ENCODE assay signal across 10 mouse cellular contexts in genomic region chr12:99348940-99349649, GRCm38 (mm10).
DNase-seq lines count a peak whose midpoint lies in the region; ATAC-seq and TF ChIP-seq lines count a peak whose summit lies in the region.
"Had no signal": no experiment of that assay in that cellular context is flagged by ENCODE, and none has a peak within 500 bp of the region (broad histone marks: within the 10 kb centered on the region; RNA-seq: fewer than 3 reads in every experiment).

No protein-coding gene starts in this region.

- intact Hi-C loops in heart, adult 2 months (cut with DNase I) = no loop called here
- intact Hi-C loops in heart, postnatal 10 days (cut with DNase I) = no loop called here

- TF ChIP-seq POLR2A in heart, adult 2 months (IDR thresholded peaks at IDR 0.05; ENCODE audit: insufficient read depth, low read depth, low read length) = no peak

- H3K4me2 ChIP-seq in midbrain, embryonic 14.5 days (ENCODE audit: low read length) = no peak overlapping the region
- H3K4me2 ChIP-seq in midbrain, embryonic 13.5 days (replicated peaks) = no peak overlapping the region
- no peak overlapping the region for H3K4me2 ChIP-seq in limb, embryonic 12.5 days

- H3K36me3 ChIP-seq in heart, adult 2 months (ENCODE audit: control insufficient read depth, insufficient read depth, low read length) = peaks cover 5% of the 10 kb centered on the region; the same call in 1 of the 2 replicates
- no peaks in the 10 kb centered on the region for H3K36me3 ChIP-seq in midbrain, embryonic 14.5 days (ENCODE audit: control insufficient read depth, insufficient read depth, low read length)
- H3K36me3 ChIP-seq in midbrain, embryonic 13.5 days = no peaks in the 10 kb centered on the region
- no peaks in the 10 kb centered on the region for H3K36me3 ChIP-seq in limb, embryonic 12.5 days

- no peaks in the 10 kb centered on the region for H3K27me3 ChIP-seq in heart, adult 2 months (ENCODE audit: control insufficient read depth, insufficient read depth, low read length)
- H3K27me3 ChIP-seq in midbrain, embryonic 14.5 days (ENCODE audit: control insufficient read depth, insufficient read depth, low read length) = no peaks in the 10 kb centered on the region
- no peaks in the 10 kb centered on the region for H3K27me3 ChIP-seq in midbrain, embryonic 13.5 days
- H3K27me3 ChIP-seq in limb, embryonic 12.5 days = no peaks in the 10 kb centered on the region

- peak overlapping the region; percentile 30 for H3K27ac ChIP-seq in heart, adult 2 months
- 0 out of 2 replicates have a peak overlapping the region, but pooled peaks have one; percentile 4 for H3K27ac ChIP-seq in midbrain, embryonic 14.5 days (replicated peaks; ENCODE audit: low read depth, low read length)
- no peak overlapping the region for H3K27ac ChIP-seq in midbrain, embryonic 13.5 days
- 0 out of 2 replicates have a peak overlapping the region, but pooled peaks have one; percentile 29 for H3K27ac ChIP-seq in limb, embryonic 12.5 days

- no peaks in the 10 kb centered on the region for H3K9me3 ChIP-seq in midbrain, embryonic 14.5 days (ENCODE audit: control insufficient read depth, low read length)
- H3K9me3 ChIP-seq in midbrain, embryonic 13.5 days = no peaks in the 10 kb centered on the region
- H3K9me3 ChIP-seq in limb, embryonic 12.5 days = no peaks in the 10 kb centered on the region

- 56% methylated on average over 10 of the region's 10 CpGs for WGBS in heart, adult 2 months
- 79% methylated on average over 10 of the region's 10 CpGs for WGBS in midbrain, embryonic 14.5 days
- WGBS in midbrain, embryonic 13.5 days = 78% methylated on average over 10 of the region's 10 CpGs
- WGBS in limb, embryonic 12.5 days = 58% methylated on average over 10 of the region's 10 CpGs

- no peak for TF ChIP-seq CTCF in heart, adult 2 months (IDR thresholded peaks at IDR 0.05)

- no peak overlapping the region for H3K4me3 ChIP-seq in heart, adult 2 months
- H3K4me3 ChIP-seq in midbrain, embryonic 14.5 days (replicated peaks; ENCODE audit: low read depth, low read length) = no peak overlapping the region
- no peak overlapping the region for H3K4me3 ChIP-seq in midbrain, embryonic 13.5 days (replicated peaks)
- H3K4me3 ChIP-seq in limb, embryonic 12.5 days (replicated peaks) = no peak overlapping the region

- TF ChIP-seq EP300 in heart, adult 2 months (IDR thresholded peaks at IDR 0.05; ENCODE audit: insufficient read depth, low read depth, low read length) = no peak

- H3K79me2 ChIP-seq in heart, adult 2 months (replicated peaks; ENCODE audit: control insufficient read depth, insufficient read depth, low read length) = no peaks in the 10 kb centered on the region

- H3K9ac ChIP-seq in heart, adult 2 months (ENCODE audit: low read depth, low read length) = no peak overlapping the region
- no peak overlapping the region for H3K9ac ChIP-seq in midbrain, embryonic 14.5 days (replicated peaks; ENCODE audit: low read length)
- H3K9ac ChIP-seq in midbrain, embryonic 13.5 days (replicated peaks) = no peak overlapping the region
- H3K9ac ChIP-seq in limb, embryonic 12.5 days (replicated peaks) = no peak overlapping the region

- peaks cover 37% of the 10 kb centered on the region for H3K4me1 ChIP-seq in heart, adult 2 months (ENCODE audit: control insufficient read depth, insufficient read depth, low read length)
- peaks cover 13% of the 10 kb centered on the region for H3K4me1 ChIP-seq in midbrain, embryonic 14.5 days (ENCODE audit: control insufficient read depth, insufficient read depth, low read length)
- peaks cover 52% of the 10 kb centered on the region for H3K4me1 ChIP-seq in midbrain, embryonic 13.5 days (replicated peaks)
- H3K4me1 ChIP-seq in limb, embryonic 12.5 days (replicated peaks) = peaks cover 87% of the 10 kb centered on the region

- DNase-seq in heart, adult 2 months = no peak
- no peak for DNase-seq in heart, postnatal 10 days
- no peak for DNase-seq in midbrain, embryonic 14.5 days
- no peak for DNase-seq in right cerebral cortex, adult 2 months (ENCODE audit: low spot score in 2 of 2)
- no peak for DNase-seq in ovary, postnatal 10 days (ENCODE audit: low spot score)
- no peak for DNase-seq in adrenal gland, postnatal 36 days
- DNase-seq: B cell, adult 2 months; kidney, adult 9 months had no signal

- no peak for ATAC-seq in midbrain, embryonic 14.5 days (ENCODE audit: low FRiP score, low TSS enrichment)
- no peak for ATAC-seq in midbrain, embryonic 13.5 days
- no peak for ATAC-seq in limb, embryonic 12.5 days (ENCODE audit: insufficient number of reproducible peaks, insufficient read depth, low FRiP score, low TSS enrichment, low read depth)
